Mouse (Mus musculus) megakaryocyte, embryonic 14.5 days (primary cell): ENCODE results near the gene Slc12a3.

Experiments used
- FLI1 ChIP-seq: IDR thresholded peaks from 2 replicates; pipeline ENCODE4 v1.6.1; 2012; ENCODE audit warnings: low read length, inconsistent platforms, mixed read lengths
- GATA1 ChIP-seq: IDR thresholded peaks from 3 replicates; pipeline ENCODE4 v1.6.1; 2012; ENCODE audit warnings: mixed read lengths, low read length, inconsistent platforms, borderline replicate concordance

DNA sequence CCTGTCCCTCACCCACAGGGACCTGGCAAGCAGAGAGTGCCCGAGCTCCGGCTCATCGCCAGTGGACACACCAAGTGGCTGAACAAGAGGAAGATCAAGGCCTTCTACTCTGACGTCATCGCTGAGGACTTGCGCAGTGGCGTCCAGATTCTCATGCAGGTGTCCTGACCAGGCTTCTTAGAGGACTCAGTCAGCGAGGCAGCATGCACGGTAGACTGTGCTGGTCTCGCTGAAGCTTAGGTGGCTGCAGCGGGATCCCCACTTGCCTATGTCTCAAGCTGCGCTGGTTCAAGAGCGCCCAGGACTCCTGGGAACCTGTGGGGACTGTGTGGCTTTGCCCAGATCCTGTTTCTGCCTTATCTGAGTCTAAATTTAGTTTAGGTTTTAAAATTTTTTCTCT lies 17.3 kb downstream of the Slc12a3 start:
- TF ChIP-seq GATA1 (no peak), FLI1 (no peak)
